Mouse (Mus musculus) thymus, adult 2 months (tissue): Measurements from ENCODE around the gene Plxnb1. TPM values are rescaled to one million over a fixed set of nuclear protein-coding genes. Genes with fewer than 3 reads are reported as not detected.

Source experiments
- DNase-seq: peaks from one replicate; pipeline ENCODE4 v3.0.0; 2021
- H3K27ac ChIP-seq: fragments of 200-500 bp; 2 replicates; pipeline ENCODE4 v1.5.1; 2012; ENCODE audit warnings: low read length, control low read depth; ENCODE audit not compliant: control insufficient read depth, insufficient read depth
- H3K27me3 ChIP-seq: fragments of 200-500 bp; 2 replicates; pipeline ENCODE4 v1.6.1; 2012; ENCODE audit warnings: mild to moderate bottlenecking, low read length, moderate library complexity, mixed read lengths; ENCODE audit not compliant: control insufficient read depth, insufficient read depth
- H3K36me3 ChIP-seq: fragments of 200-500 bp; 2 replicates; pipeline ENCODE4 v1.6.1; 2012; ENCODE audit warnings: mild to moderate bottlenecking, low read length, moderate library complexity; ENCODE audit not compliant: control insufficient read depth, insufficient read depth
- H3K4me1 ChIP-seq: fragments of 200-500 bp; replicated peaks from 2 replicates; pipeline ENCODE4 v1.6.1; 2012; ENCODE audit warnings: low read length; ENCODE audit not compliant: control insufficient read depth, insufficient read depth
- H3K4me3 ChIP-seq: fragments of 200-500 bp; 2 replicates; pipeline ENCODE4 v1.5.1; 2012; ENCODE audit warnings: mild to moderate bottlenecking, low read length, control low read depth, moderate library complexity; ENCODE audit not compliant: control insufficient read depth, insufficient read depth
- CTCF ChIP-seq: fragments of 200-500 bp; IDR thresholded peaks from 2 replicates; pipeline ENCODE4 v1.5.1; 2012; ENCODE audit warnings: mild to moderate bottlenecking, control low read depth, low read length, moderate library complexity, borderline replicate concordance; ENCODE audit not compliant: control insufficient read depth, poor library complexity, insufficient read depth; ENCODE audit errors: extremely low read depth
- POLR2A ChIP-seq: fragments of 200-500 bp; IDR thresholded peaks from 2 replicates; pipeline ENCODE4 v1.6.1; 2012; ENCODE audit warnings: mild to moderate bottlenecking, low read length, control low read depth, moderate library complexity; ENCODE audit not compliant: control insufficient read depth, poor library complexity, insufficient read depth; ENCODE audit errors: extremely low read depth
- WGBS: fragments of 180-500 bp; shearing (Covaris S2); methylation state at CpG from one replicate; pipeline ENCODE4 v1.1.7; 2018; 5-methylcytosine and 5-hydroxymethylcytosine counted together
- polyA plus RNA-seq: library from polyadenylated mRNA; depleted of rRNA; stranded (reverse); fragments of >200 nt; gene quantifications from 2 replicates; pipeline ENCODE4 v1.2.3, GENCODE M21; 2012

Gene Plxnb1
- polyA plus RNA-seq, 1 experiment: 25.6 TPM

DNA sequence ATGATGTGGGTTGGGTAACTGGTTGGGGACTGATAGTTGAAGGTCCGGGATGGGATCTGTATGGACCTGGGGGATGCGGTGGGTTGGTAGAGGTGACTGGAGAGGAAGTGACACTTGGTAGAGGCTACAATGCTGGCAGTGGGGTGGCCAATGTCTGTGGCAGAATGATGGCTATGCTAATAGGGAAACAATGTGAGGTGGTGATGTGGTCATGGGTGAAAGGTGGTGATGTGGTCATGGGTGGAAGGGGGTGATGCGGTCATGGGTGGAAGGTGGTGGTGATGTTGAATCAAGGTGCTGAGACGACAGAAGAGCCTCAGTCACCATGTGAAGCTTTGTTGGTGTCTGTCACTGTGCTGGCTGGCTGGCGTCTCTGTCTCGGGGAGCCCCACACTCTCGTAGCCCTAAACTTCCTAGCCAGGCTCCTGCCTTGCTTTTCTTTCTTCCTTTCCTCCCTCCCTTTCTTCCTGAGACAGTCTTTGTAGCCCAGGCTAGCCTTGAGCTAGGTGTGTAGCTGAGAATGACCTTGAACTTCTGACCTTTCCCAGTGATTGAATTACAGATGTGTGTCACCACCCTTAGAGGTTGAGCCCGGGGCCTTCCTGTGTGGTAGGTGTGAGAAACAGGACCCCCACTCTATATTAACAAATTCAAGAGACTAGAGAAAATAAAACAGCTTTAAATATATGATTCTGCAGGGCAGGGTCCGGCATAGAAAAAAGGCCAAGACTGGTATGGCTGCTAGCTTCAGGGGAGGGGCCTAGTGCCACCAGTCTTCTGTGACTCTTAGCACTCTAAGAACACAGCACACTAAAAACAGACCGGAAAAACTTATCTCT, 43.3 kb upstream of the Plxnb1 start:
- WGBS: 30% methylated on average over 10 of the region's 10 CpGs
- DNase-seq: no peak
- H3K36me3 ChIP-seq: peaks cover 9% of the 10 kb centered on the region; the same call in 1 of the 2 replicates

DNA sequence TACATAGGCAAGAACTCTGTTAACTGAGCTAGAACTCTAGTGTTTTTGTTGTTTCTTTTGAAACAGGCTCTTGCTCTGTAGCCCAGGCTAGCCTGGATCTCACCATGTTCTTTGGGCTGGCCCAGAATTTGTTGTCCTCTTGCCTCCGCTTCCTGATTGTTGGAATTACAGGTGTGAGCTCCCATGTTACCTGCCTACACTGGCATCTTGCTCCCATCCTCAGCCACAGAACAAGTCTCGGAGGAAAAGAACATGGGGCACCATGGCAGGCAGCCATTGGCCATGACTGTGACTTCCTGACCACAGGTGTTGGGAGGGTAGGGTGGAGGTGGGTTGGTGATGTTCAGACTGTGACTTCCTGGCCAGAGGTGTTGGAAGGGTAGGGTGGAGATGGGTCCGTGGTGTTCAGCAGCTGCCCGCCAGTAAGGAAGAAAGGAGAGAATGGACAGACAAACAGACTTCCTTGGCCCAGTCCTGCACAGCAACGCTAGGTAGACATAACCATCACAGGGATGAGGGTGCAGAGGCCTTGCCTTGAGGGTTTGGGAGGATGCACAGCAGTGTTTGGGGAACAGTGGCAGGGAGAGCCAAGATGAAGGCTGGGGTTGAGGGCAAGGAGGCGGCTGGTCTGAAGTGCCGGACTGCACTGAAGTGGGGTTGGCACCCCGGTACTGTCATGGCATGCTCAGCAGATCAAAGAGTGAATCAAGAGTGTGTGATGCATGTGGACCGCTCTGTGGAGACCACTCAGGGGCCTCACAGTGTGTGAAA, 42.5 kb upstream of the Plxnb1 start:
- H3K27ac ChIP-seq: peak overlapping the region; percentile 98
- TF ChIP-seq CTCF (no peak), POLR2A (peak; percentile 22; the same call in 1 of the 2 replicates)
- 61% methylated on average over 9 of the region's 9 CpGs for WGBS
- peaks cover 69% of the 10 kb centered on the region for H3K4me1 ChIP-seq
- peak overlapping the region; percentile 46 for H3K4me3 ChIP-seq
- H3K36me3 ChIP-seq: peaks cover 17% of the 10 kb centered on the region; the same call in 1 of the 2 replicates
- H3K27me3 ChIP-seq: no peaks in the 10 kb centered on the region
- peak; percentile 34 for DNase-seq

More for the DNA sequence above, 43.3 kb upstream of the Plxnb1 start:
- H3K27me3 ChIP-seq: no peaks in the 10 kb centered on the region
- H3K27ac ChIP-seq: peak overlapping the region; percentile 98
- TF ChIP-seq CTCF (no peak), POLR2A (no peak)
- H3K4me3 ChIP-seq: peak overlapping the region; percentile 72
- H3K4me1 ChIP-seq: peaks cover 66% of the 10 kb centered on the region

DNA sequence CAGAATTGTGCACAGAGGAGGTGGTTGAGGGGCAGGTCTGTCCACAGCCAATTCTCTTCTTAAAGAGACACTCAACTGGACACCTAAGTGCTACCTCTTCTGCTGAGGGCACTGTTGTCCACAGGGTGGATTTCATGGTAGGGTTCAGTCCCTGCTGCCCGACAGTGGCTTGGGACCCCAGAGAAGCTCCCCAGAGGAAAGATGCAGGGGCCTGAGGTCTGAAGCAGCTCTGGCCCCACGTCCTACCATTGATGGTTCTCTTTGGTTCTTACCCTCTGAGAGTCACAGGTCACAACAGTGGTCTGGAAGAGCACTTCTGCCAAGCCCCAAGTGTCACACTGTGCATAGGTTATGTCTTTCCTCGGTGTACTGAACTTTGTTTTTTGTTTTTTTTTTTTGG, 41.8 kb upstream of the Plxnb1 start:
- H3K27me3 ChIP-seq: no peaks in the 10 kb centered on the region
- H3K4me3 ChIP-seq: peak overlapping the region; percentile 46
- peak overlapping the region; percentile 78 for H3K27ac ChIP-seq
- DNase-seq: no peak
- no peak for TF ChIP-seq CTCF
- no peak for TF ChIP-seq POLR2A
- peaks cover 20% of the 10 kb centered on the region; the same call in 1 of the 2 replicates for H3K36me3 ChIP-seq
- WGBS: 77% methylated on average over 3 of the region's 3 CpGs
- peaks cover 73% of the 10 kb centered on the region for H3K4me1 ChIP-seq

DNA sequence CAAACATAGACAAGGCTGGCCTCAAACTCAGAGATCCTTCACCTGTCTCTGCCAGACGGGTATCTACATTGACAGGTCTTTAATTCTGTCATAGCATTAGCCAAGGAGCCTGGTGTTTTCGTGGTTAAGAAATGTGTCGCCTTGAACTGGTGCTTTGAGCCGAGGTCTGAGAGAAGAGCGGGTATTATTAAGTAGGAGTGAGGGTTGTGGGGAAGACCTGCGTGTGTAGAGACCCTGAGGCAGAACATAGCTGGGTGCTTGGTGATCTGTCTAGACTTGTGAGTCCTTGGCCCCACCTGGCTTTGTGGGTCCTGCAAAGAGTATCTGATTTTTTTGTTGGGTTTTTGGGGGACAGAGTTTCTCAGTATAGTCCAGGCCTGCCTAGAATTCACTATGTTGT, 41.3 kb upstream of the Plxnb1 start:
- DNase-seq: no peak
- peaks cover 20% of the 10 kb centered on the region; the same call in 1 of the 2 replicates for H3K36me3 ChIP-seq
- no peak for TF ChIP-seq POLR2A
- H3K4me3 ChIP-seq: peak overlapping the region; percentile 20; the same call in 1 of the 2 replicates
- peak overlapping the region; percentile 63 for H3K27ac ChIP-seq
- no peaks in the 10 kb centered on the region for H3K27me3 ChIP-seq
- H3K4me1 ChIP-seq: peaks cover 78% of the 10 kb centered on the region
- WGBS: 35% methylated on average over 6 of the region's 6 CpGs

DNA sequence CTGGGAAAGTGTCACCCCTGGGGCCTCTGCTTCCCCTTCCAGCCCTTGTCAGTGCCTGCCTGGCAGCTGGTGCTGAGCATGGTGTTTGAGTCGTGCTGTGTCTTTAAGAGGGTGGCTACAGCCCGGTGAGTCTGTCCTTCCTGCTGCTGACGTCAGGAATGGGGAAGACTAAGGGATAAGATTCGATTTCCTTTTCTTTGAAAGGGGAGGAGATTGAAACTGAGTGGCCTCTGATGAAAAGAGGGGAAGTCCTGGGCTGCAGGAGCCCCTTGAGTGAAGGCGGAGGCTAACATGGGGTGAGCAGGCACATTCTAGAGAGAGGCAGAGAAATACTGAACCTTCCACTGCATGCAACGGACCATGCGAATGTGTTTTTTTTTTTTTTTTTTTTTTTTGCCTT, 40.5 kb upstream of the Plxnb1 start:
- TF ChIP-seq CTCF (no peak), POLR2A (no peak)
- Histone ChIP-seq H3K4me1 (peaks cover 84% of the 10 kb centered on the region), H3K4me3 (peak overlapping the region; percentile 51), H3K27ac (peak overlapping the region; percentile 80), H3K27me3 (no peaks in the 10 kb centered on the region), H3K36me3 (peaks cover 20% of the 10 kb centered on the region; the same call in 1 of the 2 replicates)
- peak; percentile 60 for DNase-seq
- WGBS: 2% methylated on average over 7 of the region's 7 CpGs

DNA sequence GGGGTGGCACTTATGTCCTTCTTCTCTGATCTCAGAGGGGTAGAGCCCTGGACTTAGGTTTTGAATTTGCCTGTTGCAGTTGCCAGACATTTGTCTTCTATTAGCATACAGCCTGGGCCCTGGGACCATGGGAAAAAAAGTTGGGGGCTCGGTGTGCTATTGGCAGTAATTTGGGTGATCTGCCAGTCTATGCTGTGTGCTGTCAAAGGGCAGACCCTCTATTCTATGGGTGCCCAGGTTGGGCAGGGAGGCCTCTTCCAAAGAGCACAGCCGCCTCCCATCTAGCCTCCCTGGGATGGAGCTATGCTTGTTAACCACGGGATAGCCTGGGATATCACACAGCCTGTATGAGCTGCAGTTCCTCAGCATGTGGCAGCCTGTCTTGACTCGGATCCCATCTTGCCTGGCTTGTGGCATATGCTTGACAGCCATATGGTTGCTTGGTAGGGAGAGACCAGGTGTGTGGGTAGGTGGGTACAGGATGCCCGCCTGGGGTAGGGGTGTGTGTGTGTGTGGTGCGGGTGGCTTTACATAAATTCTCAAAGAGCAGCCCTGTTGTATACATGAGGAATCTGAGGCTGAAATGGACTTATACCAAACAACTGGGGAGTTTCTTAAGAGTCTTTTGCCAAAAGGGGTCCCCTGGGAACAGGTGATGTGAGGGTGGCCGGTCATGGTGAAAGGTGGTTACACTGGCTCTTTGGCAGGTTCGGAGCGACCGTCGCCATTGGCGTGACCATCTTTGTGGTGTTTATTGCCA, 39.7 kb upstream of the Plxnb1 start:
- H3K4me1 ChIP-seq: peaks cover 78% of the 10 kb centered on the region
- TF ChIP-seq POLR2A: no peak
- TF ChIP-seq CTCF: no peak

More for the DNA sequence above, 39.7 kb upstream of the Plxnb1 start:
- no peak for DNase-seq
- Histone ChIP-seq H3K36me3 (peaks cover 20% of the 10 kb centered on the region; the same call in 1 of the 2 replicates), H3K27ac (peak overlapping the region; percentile 80; the same call in 1 of the 2 replicates), H3K27me3 (no peaks in the 10 kb centered on the region), H3K4me3 (peak overlapping the region; percentile 51)
- 79% methylated on average over 12 of the region's 12 CpGs for WGBS
